Mouse (Mus musculus) bone marrow, adult 2 months (tissue): ENCODE measurements around the gene Astn1. TPM values are rescaled to one million over a fixed set of nuclear protein-coding genes. Genes with fewer than 3 reads are reported as not detected.

Source experiments
- H3K27ac ChIP-seq: fragments of 200-500 bp; 2 replicates; pipeline ENCODE4 v1.5.1; 2012; ENCODE audit warnings: low read depth, mild to moderate bottlenecking, control low read depth, inconsistent platforms, low read length; ENCODE audit not compliant: control insufficient read depth, poor library complexity, insufficient read depth
- H3K4me1 ChIP-seq: fragments of 200-500 bp; 2 replicates; pipeline ENCODE4 v1.6.1; 2011; ENCODE audit warnings: low read length; ENCODE audit not compliant: control insufficient read depth, insufficient read depth
- H3K4me3 ChIP-seq: fragments of 200-500 bp; replicated peaks from 2 replicates; pipeline ENCODE3; 2011; ENCODE audit warnings: mild to moderate bottlenecking, low read depth, low read length, control low read depth; ENCODE audit not compliant: control insufficient read depth
- CTCF ChIP-seq: fragments of 200-500 bp; IDR thresholded peaks from 2 replicates; pipeline ENCODE4 v1.5.1; 2011; ENCODE audit warnings: low read length, control low read depth; ENCODE audit not compliant: control insufficient read depth, insufficient read depth
- POLR2A ChIP-seq: fragments of 200-500 bp; IDR thresholded peaks from 2 replicates; pipeline ENCODE4 v1.6.1; 2011; ENCODE audit warnings: low read depth, mild to moderate bottlenecking, control low read depth, low read length, borderline replicate concordance; ENCODE audit not compliant: control insufficient read depth
- WGBS: fragments of 180-500 bp; shearing (Covaris S2); methylation state at CpG from one replicate; pipeline ENCODE4 v1.1.7; 2018; 5-methylcytosine and 5-hydroxymethylcytosine counted together
- polyA plus RNA-seq: library from polyadenylated mRNA; stranded (reverse); fragments of >200 nt; gene quantifications from 2 replicates; pipeline ENCODE4 v1.2.4, GENCODE M21; 2011; ENCODE audit warnings: low replicate concordance; ENCODE audit not compliant: missing spikeins, insufficient read depth, insufficient read length

Astn1 gene
- polyA plus RNA-seq, 1 experiment, result not detected

DNA sequence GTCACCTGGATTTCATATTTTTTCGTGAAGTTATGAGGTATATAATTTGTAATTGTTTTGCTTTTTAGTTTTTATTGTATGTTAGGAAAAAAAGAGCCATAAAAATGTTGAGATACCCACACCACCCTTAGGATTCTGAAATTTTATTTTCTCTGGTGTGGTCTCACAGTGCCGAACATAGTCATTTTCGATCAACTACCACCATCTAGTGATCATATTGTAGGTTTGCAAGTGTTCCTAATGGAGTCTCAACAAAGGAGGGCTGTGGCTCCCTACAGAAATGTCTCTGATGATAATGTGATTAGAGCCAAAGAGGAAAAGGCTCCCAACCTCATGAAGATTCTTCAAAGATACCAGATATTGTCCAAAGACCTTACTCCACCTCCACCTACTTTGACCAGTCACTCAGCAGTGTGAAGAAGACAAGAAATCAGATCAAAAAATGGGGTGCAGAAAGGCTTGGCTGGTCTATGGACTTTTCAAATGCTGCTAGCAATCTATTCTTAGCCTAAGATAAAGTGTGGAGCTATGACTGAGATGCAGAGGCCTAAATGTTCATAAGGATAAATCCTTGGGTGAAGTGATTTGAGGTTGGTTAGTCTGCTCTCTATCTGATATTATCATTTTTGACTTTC lies 292.6 kb downstream of the Astn1 start:
- no peak overlapping the region for H3K27ac ChIP-seq
- WGBS, result 34% methylated on average over 3 of the region's 3 CpGs
- H3K4me3 ChIP-seq, result no peak overlapping the region
- TF ChIP-seq CTCF, result no peak
- TF ChIP-seq POLR2A, result no peak
- H3K4me1 ChIP-seq, result no peaks in the 10 kb centered on the region

DNA sequence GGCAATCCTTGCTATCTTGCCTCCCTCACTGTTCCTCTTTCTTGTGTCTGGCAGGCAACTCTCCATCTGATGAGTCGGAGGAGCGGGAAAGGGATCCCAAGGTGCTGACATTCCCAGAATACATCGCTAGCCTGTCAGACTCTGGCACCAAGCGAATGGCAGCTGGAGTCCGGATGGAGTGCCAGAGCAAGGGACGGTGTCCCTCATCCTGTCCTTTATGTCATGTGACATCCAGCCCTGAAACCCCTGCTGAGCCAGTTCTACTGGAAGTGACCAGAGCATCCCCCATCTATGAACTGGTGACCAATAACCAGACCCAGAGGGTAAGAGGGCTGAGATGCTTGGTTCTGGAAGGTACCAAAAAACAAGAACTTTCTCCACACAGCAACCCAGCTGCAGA lies 294.9 kb downstream of the Astn1 start:
- Histone ChIP-seq H3K27ac (no peak overlapping the region), H3K4me3 (no peak overlapping the region), H3K4me1 (no peaks in the 10 kb centered on the region)
- TF ChIP-seq CTCF, result no peak
- no peak for TF ChIP-seq POLR2A
- WGBS, result 79% methylated on average over 6 of the region's 6 CpGs

DNA sequence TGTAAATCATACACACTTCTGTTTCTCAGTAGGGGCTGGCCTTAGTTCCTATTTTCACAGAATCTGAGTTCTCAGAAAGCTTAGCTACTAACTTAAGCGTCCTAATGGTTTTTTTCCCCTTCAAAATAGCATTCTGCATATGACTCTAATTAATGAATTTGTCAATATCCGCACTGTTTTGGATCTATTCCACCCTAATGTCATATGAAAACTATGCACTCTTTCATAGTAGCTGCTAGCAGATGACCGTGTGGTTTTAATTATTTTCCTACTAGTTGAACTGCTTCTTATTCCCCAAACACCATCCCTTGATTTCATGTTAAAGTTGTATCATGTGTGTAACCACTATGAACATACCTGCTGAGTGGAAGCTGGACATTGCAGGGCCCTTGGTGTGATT lies 303.9 kb downstream of the Astn1 start:
- H3K4me1 ChIP-seq, result no peaks in the 10 kb centered on the region
- H3K27ac ChIP-seq, result no peak overlapping the region
- H3K4me3 ChIP-seq, result no peak overlapping the region
- TF ChIP-seq POLR2A (no peak), CTCF (no peak)
- WGBS, result 50% methylated on average over 3 of the region's 3 CpGs

DNA sequence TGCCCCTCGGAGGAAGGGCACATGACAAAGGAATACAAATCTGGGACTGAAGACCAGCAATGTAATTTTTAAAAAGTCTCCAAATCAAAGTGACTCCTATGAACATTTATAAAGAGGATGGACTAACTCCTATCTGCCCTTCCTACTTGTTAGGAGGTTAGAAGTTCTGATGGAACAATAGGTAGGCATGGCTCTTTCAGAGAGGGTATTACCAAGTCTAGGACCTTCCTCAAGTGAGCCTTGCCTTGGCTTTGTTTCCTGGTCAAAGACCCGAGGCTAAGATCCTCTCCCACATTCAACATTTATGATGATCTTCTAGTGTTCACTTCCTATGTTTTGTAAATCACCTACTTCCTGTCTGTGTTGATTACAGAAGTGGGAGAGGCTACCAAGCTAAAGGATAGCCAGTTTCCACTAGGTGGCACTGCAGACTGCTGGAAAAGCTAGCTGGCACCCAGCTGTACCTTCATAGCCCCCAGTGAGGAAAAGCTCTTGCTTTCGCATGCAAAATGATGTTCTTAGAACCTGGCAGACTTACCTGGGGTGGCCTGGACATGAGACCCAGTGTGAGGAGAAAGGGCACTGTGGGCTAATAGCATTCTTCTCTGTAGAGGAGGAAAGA lies 308.0 kb downstream of the Astn1 start:
- 33% methylated on average over 3 of the region's 3 CpGs for WGBS
- Histone ChIP-seq H3K4me3 (no peak overlapping the region), H3K27ac (no peak overlapping the region), H3K4me1 (no peaks in the 10 kb centered on the region)
- TF ChIP-seq CTCF (peak; percentile 54), POLR2A (no peak)

DNA sequence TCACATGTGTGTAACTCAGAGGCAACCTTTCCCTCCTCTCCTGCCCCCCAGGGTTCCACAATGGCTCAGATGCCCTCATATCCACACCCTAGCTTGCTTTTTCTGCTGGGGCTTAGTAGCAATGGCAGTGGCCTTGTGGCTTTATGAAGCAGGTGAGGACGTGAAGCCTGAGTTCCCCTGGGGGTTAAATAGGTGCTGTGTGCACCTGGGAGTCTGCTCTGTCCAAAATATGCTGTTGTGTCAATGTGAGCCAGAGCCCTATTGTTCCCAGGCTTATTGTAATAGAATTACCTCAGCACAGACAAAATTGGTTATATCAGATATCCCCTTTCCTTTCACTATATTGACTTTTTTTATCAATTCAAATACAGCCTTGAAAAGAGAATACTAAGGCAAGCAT lies 325.7 kb downstream of the Astn1 start:
- H3K4me1 ChIP-seq, result no peaks in the 10 kb centered on the region
- no peak overlapping the region; the same call in 1 of the 2 replicates for H3K27ac ChIP-seq
- H3K4me3 ChIP-seq, result no peak overlapping the region
- TF ChIP-seq POLR2A, result no peak
- no peak for TF ChIP-seq CTCF
- 44% methylated on average over 1 of the region's 1 CpGs for WGBS

DNA sequence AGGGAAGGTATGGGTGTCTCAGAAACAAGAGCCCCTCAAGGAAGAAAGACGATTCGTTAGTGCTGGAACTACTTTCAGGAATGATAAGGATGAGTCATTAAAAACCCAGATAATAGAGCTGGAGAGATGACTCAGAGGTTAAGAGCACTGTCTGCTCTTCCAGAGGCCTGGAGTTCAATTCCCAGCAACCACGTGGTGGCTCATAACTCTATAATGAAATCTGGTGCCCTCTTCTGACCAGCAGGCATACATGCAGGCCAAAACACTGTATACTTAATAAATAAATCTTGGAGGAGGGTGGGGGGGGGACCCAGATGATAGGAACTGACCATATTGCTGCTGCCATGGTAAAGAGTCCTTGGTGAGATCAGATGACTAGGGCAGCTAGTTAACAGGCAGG lies 335.4 kb downstream of the Astn1 start:
- Histone ChIP-seq H3K4me1 (no peaks in the 10 kb centered on the region; the same call in 1 of the 2 replicates), H3K27ac (no peak overlapping the region), H3K4me3 (no peak overlapping the region)
- no peak for TF ChIP-seq CTCF
- TF ChIP-seq POLR2A, result no peak
- 63% methylated on average over 3 of the region's 3 CpGs for WGBS

DNA sequence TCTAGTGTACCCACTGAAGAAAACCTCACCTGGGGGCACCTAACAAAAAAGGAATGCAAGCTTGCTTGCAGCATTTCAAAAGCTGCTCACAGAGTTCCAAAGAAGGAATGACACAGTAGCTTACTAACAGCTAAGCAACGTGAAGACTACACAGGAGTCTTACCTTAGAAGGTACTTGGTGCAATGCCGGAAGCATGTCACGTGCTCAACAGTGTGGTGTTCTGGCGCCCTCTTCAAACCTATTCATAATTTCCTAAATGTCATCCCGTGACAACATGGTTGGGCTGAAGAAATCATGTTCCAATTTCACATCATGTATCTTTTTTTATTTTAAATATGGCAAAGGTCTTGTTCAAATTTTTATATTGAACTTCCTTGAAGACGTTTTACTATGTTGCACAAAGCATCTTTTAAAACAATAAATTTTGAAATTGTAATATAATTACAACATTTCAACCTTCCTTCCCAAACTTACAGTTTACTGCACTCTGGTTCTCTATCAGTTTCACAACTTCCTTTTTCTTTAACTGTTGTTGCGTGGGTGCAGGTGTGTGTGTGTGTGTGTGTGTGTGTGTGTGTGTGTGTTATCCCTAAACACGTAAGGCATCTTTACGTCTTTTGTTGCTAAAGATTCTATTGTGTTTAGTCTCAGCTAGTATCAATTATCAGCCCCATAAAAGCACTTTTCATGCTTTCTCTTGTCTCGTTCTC lies 335.9 kb downstream of the Astn1 start:
- TF ChIP-seq POLR2A (no peak), CTCF (no peak)
- Histone ChIP-seq H3K4me3 (no peak overlapping the region), H3K27ac (no peak overlapping the region), H3K4me1 (no peaks in the 10 kb centered on the region; the same call in 1 of the 2 replicates)
- 52% methylated on average over 10 of the region's 10 CpGs for WGBS

DNA sequence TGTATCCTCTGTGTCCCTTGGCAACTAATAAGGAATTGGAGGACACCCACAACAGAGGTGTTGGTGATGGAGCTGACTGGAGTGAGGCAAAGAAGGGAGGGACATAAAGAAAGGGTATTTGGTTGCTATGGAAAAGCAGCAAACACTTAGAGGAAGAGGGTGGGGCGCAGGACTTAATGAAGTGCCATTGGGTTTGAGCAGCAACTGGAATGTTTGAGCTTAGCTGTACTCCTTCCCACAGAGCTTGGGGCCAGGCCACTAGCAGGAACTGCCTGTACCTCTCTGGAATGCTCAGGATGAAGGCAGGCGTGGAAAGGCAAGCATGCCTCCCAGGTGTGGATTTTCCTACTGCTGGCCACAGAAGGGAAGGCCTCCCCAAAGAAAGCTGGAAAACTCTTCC lies 337.2 kb downstream of the Astn1 start:
- WGBS, result 83% methylated on average over 2 of the region's 2 CpGs
- Histone ChIP-seq H3K4me1 (no peaks in the 10 kb centered on the region; the same call in 1 of the 2 replicates), H3K27ac (no peak overlapping the region), H3K4me3 (no peak overlapping the region)
- TF ChIP-seq POLR2A (no peak), CTCF (no peak)

DNA sequence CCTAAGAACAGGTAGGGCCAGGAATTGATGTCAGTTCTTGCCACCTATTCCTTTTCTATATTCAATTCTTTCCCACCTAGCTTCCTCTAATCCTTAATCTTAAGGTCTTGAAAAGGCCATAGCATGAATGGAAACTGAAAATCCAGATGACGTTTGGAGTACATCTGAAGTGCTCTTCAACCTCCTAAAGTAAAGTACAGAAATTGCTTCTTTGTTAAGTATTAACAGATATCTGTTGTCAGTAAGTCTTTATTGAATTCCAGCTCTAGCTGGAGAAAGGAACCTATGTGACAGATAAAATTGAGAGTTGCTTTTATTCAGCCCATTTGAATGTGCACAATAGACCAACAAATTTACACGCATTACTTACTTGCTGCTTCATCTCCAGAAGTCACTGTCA lies 338.1 kb downstream of the Astn1 start:
- 67% methylated on average over 2 of the region's 2 CpGs for WGBS
- no peak overlapping the region for H3K4me3 ChIP-seq
- no peak overlapping the region for H3K27ac ChIP-seq
- H3K4me1 ChIP-seq, result no peaks in the 10 kb centered on the region; the same call in 1 of the 2 replicates
- TF ChIP-seq CTCF, result no peak
